Mouse (Mus musculus): ENCODE results near the gene Zfp704.

- TF ChIP-seq GATA1 (IDR thresholded peaks at IDR 0.05; ENCODE audit: borderline replicate concordance, low read length) (no peak), FLI1 (IDR thresholded peaks at IDR 0.05; ENCODE audit: low read length) (no peak)
Observed at GRCm38 (mm10) chr3:9620611-9621010, 10.7 kb upstream of the Zfp704 start.

Data from megakaryocyte, embryonic 14.5 days (primary cell).